Mouse (Mus musculus) ES-E14 (cell line): ENCODE results near the gene Actb.

Source experiments
- CHD2 ChIP-seq: IDR thresholded peaks from 2 replicates; pipeline ENCODE4 v1.6.1; 2014; ENCODE audit warnings: mild to moderate bottlenecking, low read depth, low read length, inconsistent platforms
- HCFC1 ChIP-seq: IDR thresholded peaks from 2 replicates; pipeline ENCODE4 v1.6.1; 2012; ENCODE audit warnings: low read length, inconsistent platforms, borderline replicate concordance; ENCODE audit not compliant: insufficient read depth
- MAFK ChIP-seq: IDR thresholded peaks from 2 replicates; pipeline ENCODE4 v1.6.1; 2014; ENCODE audit warnings: mild to moderate bottlenecking, low read depth, low read length, inconsistent platforms; ENCODE audit not compliant: insufficient read depth
- ZC3H11A ChIP-seq: IDR thresholded peaks from 2 replicates; pipeline ENCODE4 v1.6.1; 2012; ENCODE audit warnings: low read depth, mild to moderate bottlenecking, inconsistent platforms, low read length, borderline replicate concordance

GRCm38 (mm10) chr5:142950405-142950804, 43.9 kb upstream of the Actb start:
- TF ChIP-seq CHD2 (no peak), HCFC1 (no peak), ZC3H11A (no peak), MAFK (no peak)
